Mouse (Mus musculus): ENCODE results near the gene Rapgef5. TPM values are rescaled to one million over a fixed set of nuclear protein-coding genes. Genes with fewer than 3 reads are reported as not detected.
"Not testable (repeated sequence)": the region's sequence is repeated elsewhere in the genome, so short reads cannot be mapped to it uniquely, and the experiment has no call there.

Rapgef5 gene
- total RNA-seq, 2 experiments from 2014 or later, result 129 to 141 TPM

DNA sequence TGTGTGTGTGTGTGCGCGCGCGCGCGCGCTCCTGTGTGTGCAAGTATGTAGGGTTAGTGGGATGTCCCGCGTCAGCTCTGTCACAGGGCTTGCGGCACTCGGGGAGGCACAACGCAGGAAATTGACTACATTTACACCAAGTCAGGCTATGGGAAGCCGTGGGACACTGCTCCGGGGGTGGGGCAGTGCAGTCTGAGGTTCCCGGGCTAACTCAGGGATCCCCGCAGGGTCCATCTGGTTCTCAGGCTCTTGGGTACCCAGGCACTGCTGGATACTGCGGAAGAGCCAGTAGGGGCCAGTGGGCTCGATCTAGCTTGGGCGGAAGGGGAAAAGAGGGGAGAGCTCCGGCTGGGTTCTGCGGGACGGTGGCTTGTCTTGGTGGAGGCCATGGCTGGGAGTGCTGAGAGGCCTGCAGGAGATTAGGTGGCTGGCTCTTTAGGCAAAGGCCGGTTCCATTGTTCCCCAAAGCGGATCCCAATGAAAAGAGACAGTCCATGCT lies 272.3 kb downstream of the Rapgef5 start:
- DNase-seq (ENCODE audit: low spot score in 2 of 2), result no peak
- intact Hi-C loops (cut with DNase I), result no loop called here

DNA sequence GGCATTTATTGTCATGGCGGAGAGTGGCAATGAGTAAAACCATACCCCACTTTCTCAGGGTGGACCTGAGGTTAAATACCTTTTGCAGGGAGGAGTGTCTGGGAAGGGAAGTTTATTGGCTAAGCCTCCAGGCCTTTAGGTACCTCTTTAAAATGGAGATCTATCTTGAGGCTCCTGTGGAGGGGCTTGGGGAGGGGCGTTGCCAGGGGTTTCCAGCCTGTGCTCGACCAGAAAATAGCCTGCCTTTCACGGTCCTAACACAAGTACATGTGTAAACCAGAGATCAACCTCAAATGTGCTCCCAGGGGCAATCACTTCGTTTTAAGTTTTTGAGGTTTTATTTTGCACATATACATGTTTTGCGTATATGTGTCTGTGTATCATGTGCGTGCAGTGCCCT lies 272.7 kb downstream of the Rapgef5 start:
- no peak for DNase-seq (ENCODE audit: low spot score in 2 of 2)
- intact Hi-C loops (cut with DNase I), result no loop called here

GRCm38 (mm10) chr12:117795303-117795702 lies 279.0 kb downstream of the Rapgef5 start:
- no peak for DNase-seq (ENCODE audit: low spot score in 2 of 2)
- intact Hi-C loops (cut with DNase I), result no loop called here

- DNase-seq (ENCODE audit: low spot score in 2 of 2); intact Hi-C loops (cut with DNase I): not testable (repeated sequence)
Measured at GRCm38 (mm10) chr12:117803989-117804388, 287.7 kb downstream of the Rapgef5 start, which contains the start of gene Cdca7l. TSS of gene Cdca7l (plus strand) at chr12:117804289.

DNA sequence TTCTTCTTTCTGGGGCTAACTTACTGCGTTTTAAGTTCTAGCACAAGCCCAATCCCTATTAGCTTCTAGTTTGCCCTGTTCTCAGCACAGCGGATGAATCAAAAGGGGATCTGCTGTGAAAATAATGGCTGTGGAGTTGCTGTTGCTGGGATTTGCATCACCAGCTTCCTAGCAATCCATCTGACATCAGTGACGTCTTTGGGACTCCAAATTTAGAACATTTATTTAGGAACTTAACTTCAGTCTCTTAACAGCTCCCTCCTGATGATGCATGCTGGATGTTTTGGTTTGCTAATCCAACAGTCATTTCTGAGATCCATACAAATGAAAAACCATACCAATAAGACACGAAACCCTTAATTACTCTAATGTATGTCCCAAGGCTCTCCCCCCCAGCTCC lies 289.3 kb downstream of the Rapgef5 start:
- intact Hi-C loops (cut with DNase I), result no loop called here
- DNase-seq (ENCODE audit: low spot score in 2 of 2), result peak in 1 of 2 experiments; percentile 23

- peak in 1 of 2 experiments; percentile 21 for DNase-seq (ENCODE audit: low spot score in 2 of 2)
- intact Hi-C loops (cut with DNase I), result no loop called here
Measured at GRCm38 (mm10) chr12:117806007-117806451, 289.8 kb downstream of the Rapgef5 start.

GRCm38 (mm10) chr12:117806470-117806869 lies 290.2 kb downstream of the Rapgef5 start:
- no peak for DNase-seq (ENCODE audit: low spot score in 2 of 2)
- intact Hi-C loops (cut with DNase I), result no loop called here

GRCm38 (mm10) chr12:117807637-117808036 lies 291.4 kb downstream of the Rapgef5 start:
- intact Hi-C loops (cut with DNase I), result no loop called here
- peak in 1 of 2 experiments; percentile 19 for DNase-seq (ENCODE audit: low spot score in 2 of 2)

DNA sequence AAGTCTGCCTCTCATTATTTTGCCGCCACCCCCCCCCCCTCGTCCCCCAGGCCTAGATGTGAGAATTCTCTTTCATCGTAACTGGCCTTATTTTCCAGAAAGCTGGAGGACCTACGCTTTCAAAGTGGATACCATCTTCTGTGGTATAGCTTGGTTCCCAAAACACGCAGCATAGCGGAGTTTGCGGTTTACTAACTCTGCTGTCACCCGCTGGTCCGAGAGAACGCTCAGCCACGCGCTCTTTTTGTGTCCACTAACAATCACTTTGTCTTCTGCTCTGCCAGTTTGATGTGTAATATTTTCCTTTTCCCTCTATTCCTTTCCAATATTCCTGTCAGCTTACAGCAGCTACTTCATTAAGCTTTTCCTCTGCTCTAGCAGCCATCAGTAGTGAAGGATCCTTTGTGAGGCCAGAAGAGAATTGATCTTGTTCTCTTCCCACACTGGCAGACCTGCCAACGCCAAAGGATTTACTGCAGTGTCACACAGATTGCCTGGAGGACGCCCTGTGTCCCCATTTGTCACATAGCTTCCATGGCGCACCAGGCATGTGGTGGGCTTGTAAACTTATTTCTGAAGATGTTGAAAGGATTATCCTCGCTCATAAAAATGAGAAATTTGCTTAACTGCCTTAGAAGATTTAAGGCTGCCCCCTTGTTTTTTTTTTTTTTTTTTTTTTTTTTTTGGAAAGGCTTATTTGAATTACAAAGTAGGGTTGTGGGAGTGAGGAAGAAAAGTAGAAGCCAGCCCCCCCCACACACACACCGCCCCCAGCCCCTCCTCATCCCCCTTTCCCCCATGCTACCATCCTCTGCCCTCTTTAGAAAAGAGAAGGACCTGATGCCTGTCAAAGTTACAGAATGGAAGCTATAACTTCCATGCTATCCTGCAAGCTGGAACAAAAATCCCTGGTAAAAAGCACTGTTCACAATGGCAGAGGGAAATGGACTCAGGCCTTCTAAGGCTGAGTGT lies 292.4 kb downstream of the Rapgef5 start:
- no peak for DNase-seq (ENCODE audit: low spot score in 2 of 2)
- intact Hi-C loops (cut with DNase I), result no loop called here
